Mouse (Mus musculus): ENCODE measurements around the gene Scamp5. TPM values are rescaled to one million over a fixed set of nuclear protein-coding genes. Genes with fewer than 3 reads are reported as not detected.
A peak's percentile ranks its signal among the peaks of the same experiment; 100 is the strongest.

The Scamp5 gene
- 3.1 and 4.1 TPM in 2 replicates for polyA plus RNA-seq (2014; fragmentation: Nextera tagmentation; extraction: Ambion mirVana)

GRCm38 (mm10) chr9:57467896-57468549 lies at the start of gene Scamp5:
Gene Scamp5, minus strand, starts transcription at chr9:57468060.
- DNase-seq (ENCODE audit: low spot score) = peak; percentile 96
- no peaks in the 10 kb centered on the region for H3K27me3 ChIP-seq (ENCODE audit: control insufficient read depth, insufficient read depth, low read length)
- peak; percentile 84 for ATAC-seq (ENCODE audit: insufficient number of reproducible peaks, low FRiP score, low TSS enrichment, low read depth)
- H3K9ac ChIP-seq (ENCODE audit: low read length) = peak within 1 kb of the TSS; percentile 45
- no peaks in the 10 kb centered on the region for H3K9me3 ChIP-seq (ENCODE audit: control insufficient read depth, low read length)
- peak within 1 kb of the TSS; percentile 52 for H3K4me3 ChIP-seq (ENCODE audit: low read depth, low read length)
- peak within 1 kb of the TSS; percentile 71 for H3K4me2 ChIP-seq (ENCODE audit: low read depth, severe bottlenecking)
- WGBS = 2% methylated on average over 48 of the region's 48 CpGs
- H3K36me3 ChIP-seq (ENCODE audit: control insufficient read depth, insufficient read depth, low read length) = no peaks in the 10 kb centered on the region
- H3K4me1 ChIP-seq (ENCODE audit: control insufficient read depth, insufficient read depth, low read length) = no peaks in the 10 kb centered on the region
- no peak within 1 kb of the TSS for H3K27ac ChIP-seq (replicated peaks; ENCODE audit: low read depth, low read length)

DNA sequence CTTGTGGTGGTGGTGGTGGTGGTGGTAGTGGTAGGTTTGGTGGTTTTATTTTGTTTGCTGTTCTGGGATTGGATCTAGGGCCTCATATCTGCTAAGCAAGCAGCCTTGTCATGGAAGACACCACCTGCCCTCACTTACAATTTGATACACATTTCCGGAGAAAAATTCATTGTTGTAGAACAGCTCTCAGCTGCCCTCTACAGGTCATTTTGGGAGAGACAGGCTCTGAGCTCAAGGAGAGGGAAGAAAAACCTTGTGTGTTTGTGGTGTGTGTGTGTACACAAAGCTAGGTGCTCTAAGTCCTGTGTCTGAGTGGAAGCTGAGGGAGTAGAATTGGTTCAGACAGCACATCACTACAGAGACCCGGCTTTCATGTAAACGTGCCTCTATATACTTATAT lies 49.3 kb upstream of the Scamp5 start:
- no peak overlapping the region for H3K4me2 ChIP-seq (ENCODE audit: low read depth, severe bottlenecking)
- H3K9ac ChIP-seq (ENCODE audit: low read length) = no peak overlapping the region
- no peaks in the 10 kb centered on the region for H3K27me3 ChIP-seq (ENCODE audit: control insufficient read depth, insufficient read depth, low read length)
- H3K36me3 ChIP-seq (ENCODE audit: control insufficient read depth, insufficient read depth, low read length) = no peaks in the 10 kb centered on the region
- ATAC-seq (ENCODE audit: insufficient number of reproducible peaks, low FRiP score, low TSS enrichment, low read depth) (no peak), DNase-seq (ENCODE audit: low spot score) (peak; percentile 83)
- H3K9me3 ChIP-seq (ENCODE audit: control insufficient read depth, low read length) = no peaks in the 10 kb centered on the region
- H3K4me1 ChIP-seq (ENCODE audit: control insufficient read depth, insufficient read depth, low read length) = peaks cover 3% of the 10 kb centered on the region; the same call in 1 of the 2 replicates
- 9% methylated on average over 3 of the region's 3 CpGs for WGBS
- H3K4me3 ChIP-seq (ENCODE audit: low read depth, low read length) = no peak overlapping the region
- H3K27ac ChIP-seq (replicated peaks; ENCODE audit: low read depth, low read length) = no peak overlapping the region

DNA sequence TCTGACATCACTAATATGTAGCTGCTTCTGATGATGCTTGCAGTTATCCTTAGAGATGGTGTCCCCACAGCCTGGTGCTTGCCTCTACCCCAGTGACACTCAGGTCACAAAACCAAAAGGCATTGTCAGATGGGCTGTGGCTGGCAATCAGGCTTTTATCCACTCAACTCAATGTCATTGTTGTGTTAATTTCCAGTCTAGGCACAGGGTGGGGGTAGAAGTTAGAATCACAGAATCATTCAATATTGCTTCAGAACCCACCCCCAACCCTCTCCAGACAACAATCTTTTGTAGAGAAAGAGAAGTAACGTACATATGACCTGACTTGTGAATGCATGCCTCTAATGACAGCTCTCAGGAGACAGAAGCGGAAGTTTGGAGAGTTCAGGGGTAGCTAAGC lies 42.7 kb upstream of the Scamp5 start:
- H3K4me3 ChIP-seq (ENCODE audit: low read depth, low read length) = no peak overlapping the region
- H3K27me3 ChIP-seq (ENCODE audit: control insufficient read depth, insufficient read depth, low read length) = peaks cover 10% of the 10 kb centered on the region
- ATAC-seq (ENCODE audit: insufficient number of reproducible peaks, low FRiP score, low TSS enrichment, low read depth) (no peak), DNase-seq (ENCODE audit: low spot score) (no peak)
- H3K4me2 ChIP-seq (ENCODE audit: low read depth, severe bottlenecking) = no peak overlapping the region
- H3K27ac ChIP-seq (replicated peaks; ENCODE audit: low read depth, low read length) = no peak overlapping the region
- H3K9ac ChIP-seq (ENCODE audit: low read length) = no peak overlapping the region
- H3K36me3 ChIP-seq (ENCODE audit: control insufficient read depth, insufficient read depth, low read length) = no peaks in the 10 kb centered on the region
- 64% methylated on average over 2 of the region's 2 CpGs for WGBS
- H3K9me3 ChIP-seq (ENCODE audit: control insufficient read depth, low read length) = no peaks in the 10 kb centered on the region
- H3K4me1 ChIP-seq (ENCODE audit: control insufficient read depth, insufficient read depth, low read length) = no peaks in the 10 kb centered on the region

GRCm38 (mm10) chr9:57505700-57506099 lies 37.8 kb upstream of the Scamp5 start:
- no peaks in the 10 kb centered on the region for H3K9me3 ChIP-seq (ENCODE audit: control insufficient read depth, low read length)
- H3K4me1 ChIP-seq (ENCODE audit: control insufficient read depth, insufficient read depth, low read length) = 0 out of 2 replicates have a peak, but pooled peaks cover 2% of the 10 kb centered on the region
- H3K4me2 ChIP-seq (ENCODE audit: low read depth, severe bottlenecking) = no peak overlapping the region
- no peak overlapping the region for H3K27ac ChIP-seq (replicated peaks; ENCODE audit: low read depth, low read length)
- ATAC-seq (ENCODE audit: insufficient number of reproducible peaks, low FRiP score, low TSS enrichment, low read depth) = no peak
- H3K4me3 ChIP-seq (ENCODE audit: low read depth, low read length) = no peak overlapping the region
- H3K36me3 ChIP-seq (ENCODE audit: control insufficient read depth, insufficient read depth, low read length) = no peaks in the 10 kb centered on the region
- H3K27me3 ChIP-seq (ENCODE audit: control insufficient read depth, insufficient read depth, low read length) = peaks cover 58% of the 10 kb centered on the region
- no peak overlapping the region for H3K9ac ChIP-seq (ENCODE audit: low read length)
- 15% methylated on average over 8 of the region's 8 CpGs for WGBS
- DNase-seq (ENCODE audit: low spot score) = no peak

DNA sequence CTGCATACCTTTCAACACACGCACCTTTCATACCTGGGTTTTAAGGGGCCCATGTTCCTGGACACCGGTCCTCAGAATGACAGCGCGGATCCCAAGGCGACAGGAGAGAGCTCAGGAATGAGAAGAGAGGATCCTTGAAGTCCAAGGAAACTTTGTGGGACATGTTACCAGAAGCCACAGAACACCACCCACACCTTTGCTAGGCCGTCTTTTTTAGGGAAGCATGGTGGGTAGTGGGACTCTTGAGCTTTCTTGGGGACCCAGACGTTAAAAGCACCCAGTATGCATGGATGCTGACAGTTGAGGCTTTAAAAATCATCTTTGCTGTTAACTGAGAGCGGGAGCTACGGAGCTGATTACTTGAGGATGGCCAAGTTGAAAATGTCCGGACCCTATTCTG lies 37.0 kb upstream of the Scamp5 start:
- no peak overlapping the region for H3K4me2 ChIP-seq (ENCODE audit: low read depth, severe bottlenecking)
- no peak for DNase-seq (ENCODE audit: low spot score)
- H3K27ac ChIP-seq (replicated peaks; ENCODE audit: low read depth, low read length) = no peak overlapping the region
- 0 out of 2 replicates have a peak, but pooled peaks cover 2% of the 10 kb centered on the region for H3K4me1 ChIP-seq (ENCODE audit: control insufficient read depth, insufficient read depth, low read length)
- H3K36me3 ChIP-seq (ENCODE audit: control insufficient read depth, insufficient read depth, low read length) = no peaks in the 10 kb centered on the region
- no peaks in the 10 kb centered on the region for H3K9me3 ChIP-seq (ENCODE audit: control insufficient read depth, low read length)
- peak overlapping the region; percentile 38 for H3K4me3 ChIP-seq (ENCODE audit: low read depth, low read length)
- peaks cover 65% of the 10 kb centered on the region for H3K27me3 ChIP-seq (ENCODE audit: control insufficient read depth, insufficient read depth, low read length)
- no peak overlapping the region for H3K9ac ChIP-seq (ENCODE audit: low read length)
- WGBS = 45% methylated on average over 10 of the region's 10 CpGs
- no peak for ATAC-seq (ENCODE audit: insufficient number of reproducible peaks, low FRiP score, low TSS enrichment, low read depth)

GRCm38 (mm10) chr9:57504381-57504700 lies 36.5 kb upstream of the Scamp5 start:
- H3K27ac ChIP-seq (replicated peaks; ENCODE audit: low read depth, low read length) = no peak overlapping the region
- H3K27me3 ChIP-seq (ENCODE audit: control insufficient read depth, insufficient read depth, low read length) = peaks cover 69% of the 10 kb centered on the region
- peak overlapping the region; percentile 30; the same call in 1 of the 2 replicates for H3K9ac ChIP-seq (ENCODE audit: low read length)
- WGBS = 2% methylated on average over 33 of the region's 34 CpGs
- DNase-seq (ENCODE audit: low spot score) (peak; percentile 72), ATAC-seq (ENCODE audit: insufficient number of reproducible peaks, low FRiP score, low TSS enrichment, low read depth) (0 out of 2 replicates have a peak, but pooled peaks have one; percentile 65)
- no peaks in the 10 kb centered on the region for H3K9me3 ChIP-seq (ENCODE audit: control insufficient read depth, low read length)
- H3K36me3 ChIP-seq (ENCODE audit: control insufficient read depth, insufficient read depth, low read length) = no peaks in the 10 kb centered on the region
- H3K4me1 ChIP-seq (ENCODE audit: control insufficient read depth, insufficient read depth, low read length) = 0 out of 2 replicates have a peak, but pooled peaks cover 2% of the 10 kb centered on the region
- H3K4me2 ChIP-seq (ENCODE audit: low read depth, severe bottlenecking) = peak overlapping the region; percentile 85
- peak overlapping the region; percentile 38 for H3K4me3 ChIP-seq (ENCODE audit: low read depth, low read length)

DNA sequence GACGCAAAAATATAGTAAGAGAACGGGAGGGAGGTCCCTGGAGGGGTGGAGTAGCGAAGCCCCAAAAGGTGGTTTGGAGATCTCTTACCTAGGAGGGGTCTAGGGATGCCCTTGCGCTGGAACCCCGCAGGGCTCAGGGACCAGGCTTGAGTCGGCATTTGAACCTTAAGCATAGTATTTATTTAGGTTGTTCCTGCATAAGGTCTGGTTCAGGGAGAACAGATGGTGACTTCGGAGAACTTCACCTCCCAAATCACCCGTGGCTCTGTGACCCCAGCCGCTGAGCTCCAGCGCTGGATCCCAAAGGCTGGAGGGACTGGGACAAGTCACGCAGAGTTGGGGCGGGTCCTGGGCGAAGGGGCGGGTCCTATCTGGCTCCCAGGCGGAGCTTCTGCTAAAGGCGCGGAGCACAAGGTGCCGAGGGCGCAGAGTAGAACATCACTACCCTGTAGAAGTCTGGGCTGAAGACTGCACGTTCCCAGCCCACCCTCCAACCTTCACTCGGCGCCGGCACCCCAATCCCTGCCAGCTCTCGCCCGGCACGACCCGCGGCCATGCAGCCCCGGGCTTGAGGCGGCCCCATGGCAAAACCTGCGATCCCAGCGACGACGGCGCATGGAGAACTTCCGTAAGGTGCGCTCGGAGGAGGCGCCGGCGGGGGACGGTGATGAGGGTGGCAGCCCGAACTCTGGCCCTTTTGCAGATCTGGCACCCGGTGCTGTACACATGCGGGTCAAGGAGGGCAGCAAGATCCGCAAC lies 35.9 kb upstream of the Scamp5 start, which contains the start of gene Rpp25:
Rpp25 (plus strand) TSS at position 405 of the 759 bp plus-strand sequence.
- Histone ChIP-seq H3K36me3 (ENCODE audit: control insufficient read depth, insufficient read depth, low read length) (no peaks in the 10 kb centered on the region), H3K27me3 (ENCODE audit: control insufficient read depth, insufficient read depth, low read length) (peaks cover 70% of the 10 kb centered on the region), H3K4me2 (ENCODE audit: low read depth, severe bottlenecking) (peak within 1 kb of the TSS; percentile 85), H3K9me3 (ENCODE audit: control insufficient read depth, low read length) (no peaks in the 10 kb centered on the region), H3K4me1 (ENCODE audit: control insufficient read depth, insufficient read depth, low read length) (0 out of 2 replicates have a peak, but pooled peaks cover 2% of the 10 kb centered on the region), H3K27ac (replicated peaks; ENCODE audit: low read depth, low read length) (no peak within 1 kb of the TSS), H3K4me3 (ENCODE audit: low read depth, low read length) (peak within 1 kb of the TSS; percentile 38), H3K9ac (ENCODE audit: low read length) (peak within 1 kb of the TSS; percentile 30; the same call in 1 of the 2 replicates)
- ATAC-seq (ENCODE audit: insufficient number of reproducible peaks, low FRiP score, low TSS enrichment, low read depth) (0 out of 2 replicates have a peak, but pooled peaks have one; percentile 39), DNase-seq (ENCODE audit: low spot score) (peak; percentile 70)
- under 1% methylated on average over 46 of the region's 46 CpGs for WGBS

- ATAC-seq (ENCODE audit: insufficient number of reproducible peaks, low FRiP score, low TSS enrichment, low read depth) = no peak
- no peak overlapping the region for H3K27ac ChIP-seq (replicated peaks; ENCODE audit: low read depth, low read length)
- H3K9ac ChIP-seq (ENCODE audit: low read length) = 0 out of 2 replicates have a peak overlapping the region, but pooled peaks have one; percentile 5
- peaks cover 70% of the 10 kb centered on the region for H3K27me3 ChIP-seq (ENCODE audit: control insufficient read depth, insufficient read depth, low read length)
- DNase-seq (ENCODE audit: low spot score) = peak; percentile 45
- H3K4me3 ChIP-seq (ENCODE audit: low read depth, low read length) = 0 out of 2 replicates have a peak overlapping the region, but pooled peaks have one; percentile 5
- H3K9me3 ChIP-seq (ENCODE audit: control insufficient read depth, low read length) = no peaks in the 10 kb centered on the region
- 0 out of 2 replicates have a peak, but pooled peaks cover 2% of the 10 kb centered on the region for H3K4me1 ChIP-seq (ENCODE audit: control insufficient read depth, insufficient read depth, low read length)
- 3% methylated on average over 23 of the region's 23 CpGs for WGBS
- peak overlapping the region; percentile 85 for H3K4me2 ChIP-seq (ENCODE audit: low read depth, severe bottlenecking)
- no peaks in the 10 kb centered on the region for H3K36me3 ChIP-seq (ENCODE audit: control insufficient read depth, insufficient read depth, low read length)
Observed at GRCm38 (mm10) chr9:57502911-57503621, 35.2 kb upstream of the Scamp5 start.

Data from limb, embryonic 11.5 days (tissue).